Mouse (Mus musculus): ENCODE measurements around the gene Cdca7.

Gene Cdca7

DNA sequence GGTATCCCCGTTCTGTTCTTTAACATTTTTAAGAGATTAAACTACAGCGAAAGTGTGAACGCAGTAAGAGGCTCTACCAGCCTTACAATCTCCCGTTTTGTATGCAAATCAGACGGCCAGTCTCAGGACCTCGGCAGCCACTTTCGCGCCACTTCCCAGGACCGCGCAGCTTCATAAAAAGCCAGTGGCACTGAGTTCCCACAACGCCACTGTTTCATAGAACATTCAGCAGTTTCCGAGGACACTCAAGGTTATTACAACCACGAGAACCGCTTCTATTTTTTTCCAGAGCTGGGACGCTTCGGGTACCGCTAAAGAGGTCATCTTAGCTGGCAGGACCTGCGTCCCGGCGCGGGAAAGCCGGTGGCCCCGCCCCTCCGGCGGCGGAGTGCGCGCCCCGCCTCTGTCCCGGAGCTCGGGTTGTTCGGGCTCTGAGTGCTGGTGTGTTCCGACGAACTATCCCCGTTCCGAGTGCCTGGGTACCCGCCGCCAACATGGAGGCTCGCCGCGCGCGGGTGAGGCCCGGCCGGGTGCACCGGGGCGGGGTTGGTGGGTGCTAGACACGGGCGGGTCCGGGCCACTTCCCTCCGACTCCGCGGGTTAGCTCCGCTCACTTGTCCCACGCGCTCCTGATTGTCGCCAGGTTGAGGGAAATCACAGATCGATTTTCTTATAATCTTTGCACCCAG, at the start of gene Cdca7:
Cdca7 (plus strand) TSS at position 363 of the 689 bp plus-strand sequence.
- ATAC-seq (ENCODE audit: insufficient number of reproducible peaks, low FRiP score, low TSS enrichment): peak; percentile 66

DNA sequence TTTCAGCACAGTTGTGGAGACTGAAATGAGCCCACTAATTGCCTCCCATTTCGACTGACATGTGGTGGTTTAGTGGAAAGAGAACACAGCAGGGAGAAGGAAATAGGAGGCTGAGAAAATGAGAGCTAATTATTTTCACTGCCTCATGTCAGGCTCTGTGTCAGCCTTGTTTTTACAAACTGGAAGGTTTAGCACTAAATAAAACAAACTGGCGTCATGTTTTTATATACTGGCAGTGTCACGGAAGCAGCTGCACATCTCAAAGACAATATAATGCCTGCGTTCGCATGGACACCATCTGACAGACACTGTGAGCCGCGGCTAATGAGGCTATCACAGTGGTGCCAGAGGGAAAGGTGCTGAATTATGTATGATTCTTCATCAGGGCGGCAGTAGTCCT, 49.2 kb upstream of the Cdca7 start:
- no peak for ATAC-seq (ENCODE audit: insufficient number of reproducible peaks, low FRiP score, low TSS enrichment)

DNA sequence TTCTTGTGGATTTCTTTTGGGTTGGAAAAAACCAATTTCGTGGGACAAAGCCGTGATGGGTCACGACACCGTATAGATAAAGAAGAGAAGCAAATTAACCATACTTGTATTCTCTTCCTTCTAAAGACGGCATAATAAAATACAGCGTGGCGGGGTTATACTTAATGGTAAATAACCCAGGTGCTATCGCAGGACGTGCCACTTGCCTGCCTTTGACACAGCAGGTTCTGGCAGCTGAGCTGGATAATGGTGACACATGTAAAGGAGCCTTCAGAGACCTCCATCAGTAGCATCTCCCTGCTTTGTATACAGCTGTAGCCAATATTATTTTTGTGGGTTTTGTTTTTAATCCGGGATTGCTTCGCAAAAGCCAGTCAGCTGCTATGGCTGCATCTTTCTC, 48.7 kb upstream of the Cdca7 start:
- ATAC-seq (ENCODE audit: insufficient number of reproducible peaks, low FRiP score, low TSS enrichment): no peak

DNA sequence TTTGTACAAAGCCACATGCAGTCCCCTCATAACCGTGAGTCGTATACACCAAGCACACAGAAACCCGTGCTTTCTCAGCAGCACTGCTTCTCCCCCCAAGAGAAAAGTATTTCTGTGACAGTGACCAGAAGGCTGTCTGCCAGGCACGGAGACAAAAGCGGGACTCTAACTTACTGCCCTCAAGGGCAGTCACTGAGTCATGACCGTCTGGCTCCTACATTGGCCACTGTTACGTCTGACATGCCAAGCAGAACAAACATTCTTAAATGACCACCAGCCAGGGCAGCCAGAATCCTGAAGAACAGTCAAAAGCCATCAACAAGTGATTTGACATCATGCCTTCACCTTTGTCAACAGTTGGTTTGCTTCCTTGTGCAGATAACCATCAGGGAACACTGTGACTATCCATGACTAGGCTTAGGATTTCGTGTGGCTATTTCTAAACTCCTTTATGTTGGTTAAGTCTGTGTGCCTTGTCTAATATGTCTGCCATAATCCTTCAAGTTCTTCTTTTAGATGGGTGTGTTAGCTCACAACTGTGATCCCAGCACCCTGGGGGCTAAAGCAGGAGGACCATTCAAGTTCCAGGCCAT, 36.9 kb upstream of the Cdca7 start:
- ATAC-seq (ENCODE audit: insufficient number of reproducible peaks, low FRiP score, low TSS enrichment): no peak

DNA sequence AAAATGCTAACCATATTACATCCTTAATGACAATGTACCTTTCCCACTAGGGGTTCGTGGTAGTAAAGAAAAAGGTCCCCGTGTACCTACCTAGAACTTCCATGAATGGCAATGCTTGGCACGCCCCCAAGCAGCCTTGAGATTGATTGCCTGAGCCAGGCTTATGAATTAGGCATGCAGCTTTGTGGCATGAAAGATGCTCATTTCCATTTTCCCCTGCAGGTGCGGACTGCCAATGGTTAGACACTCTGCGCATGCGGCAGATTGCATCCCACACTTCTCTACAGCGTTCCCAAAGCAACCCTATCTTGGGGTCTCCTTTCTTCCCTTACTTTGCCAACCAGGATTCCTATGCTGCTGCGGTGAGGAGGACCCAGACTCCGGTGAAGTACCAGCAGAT, 34.9 kb upstream of the Cdca7 start:
- no peak for ATAC-seq (ENCODE audit: insufficient number of reproducible peaks, low FRiP score, low TSS enrichment)

DNA sequence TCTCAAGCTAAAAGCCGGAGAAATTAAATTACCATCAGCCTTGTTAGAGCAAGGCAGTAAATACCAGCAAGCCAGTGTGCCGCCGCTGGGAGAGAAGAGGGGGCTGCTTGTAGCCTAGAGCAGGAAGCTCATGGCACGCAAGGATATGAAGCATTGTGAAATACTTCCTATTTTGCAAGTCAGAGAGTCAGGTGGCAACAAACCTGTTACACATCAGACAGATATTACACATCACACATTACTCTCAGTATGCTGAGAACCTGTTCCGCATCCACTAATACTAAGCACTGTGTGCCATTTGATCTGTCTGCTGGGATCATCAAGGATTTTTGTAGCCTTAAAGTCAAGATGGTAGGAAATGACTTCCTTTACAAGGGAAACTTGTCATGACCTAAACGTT, 33.1 kb upstream of the Cdca7 start:
- ATAC-seq (ENCODE audit: insufficient number of reproducible peaks, low FRiP score, low TSS enrichment): no peak

DNA sequence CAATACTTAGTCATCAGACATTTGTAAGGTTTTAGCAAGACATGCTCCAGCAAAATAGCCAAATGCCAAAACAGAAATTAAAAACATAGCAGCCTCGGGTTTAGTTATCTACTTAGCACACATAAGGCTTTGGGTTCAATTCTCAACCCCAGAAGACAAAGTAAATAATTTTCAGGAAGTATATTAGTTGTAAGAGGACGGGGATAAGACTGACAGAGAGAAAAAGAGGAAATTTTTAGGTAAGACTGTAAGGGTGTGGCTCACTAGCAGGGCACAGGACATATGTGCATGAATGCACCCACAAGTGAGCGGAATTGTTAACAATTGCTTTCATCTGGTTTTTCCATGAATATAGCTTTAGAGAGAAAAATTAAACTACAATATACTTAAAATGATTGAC, 32.0 kb upstream of the Cdca7 start:
- no peak for ATAC-seq (ENCODE audit: insufficient number of reproducible peaks, low FRiP score, low TSS enrichment)

DNA sequence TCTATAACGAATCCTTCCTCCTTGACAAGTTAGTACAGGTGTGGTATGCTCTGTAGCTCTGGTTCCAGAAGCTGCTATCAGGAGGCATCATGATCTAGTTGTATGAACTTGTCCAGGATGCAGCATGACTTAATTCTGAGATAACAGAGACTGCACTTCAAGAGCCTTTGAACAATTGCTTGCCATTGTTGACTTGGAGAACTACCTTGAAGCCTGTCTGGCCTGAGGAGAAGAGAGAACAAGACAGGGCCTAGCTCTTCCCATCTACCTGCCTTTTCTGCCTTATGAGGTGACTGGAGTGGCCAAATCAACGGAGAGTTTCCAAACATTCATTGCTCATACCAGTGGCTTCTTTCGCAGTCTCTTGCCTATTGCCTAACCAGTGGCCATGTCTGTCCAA, 29.9 kb upstream of the Cdca7 start:
- no peak for ATAC-seq (ENCODE audit: insufficient number of reproducible peaks, low FRiP score, low TSS enrichment)

DNA sequence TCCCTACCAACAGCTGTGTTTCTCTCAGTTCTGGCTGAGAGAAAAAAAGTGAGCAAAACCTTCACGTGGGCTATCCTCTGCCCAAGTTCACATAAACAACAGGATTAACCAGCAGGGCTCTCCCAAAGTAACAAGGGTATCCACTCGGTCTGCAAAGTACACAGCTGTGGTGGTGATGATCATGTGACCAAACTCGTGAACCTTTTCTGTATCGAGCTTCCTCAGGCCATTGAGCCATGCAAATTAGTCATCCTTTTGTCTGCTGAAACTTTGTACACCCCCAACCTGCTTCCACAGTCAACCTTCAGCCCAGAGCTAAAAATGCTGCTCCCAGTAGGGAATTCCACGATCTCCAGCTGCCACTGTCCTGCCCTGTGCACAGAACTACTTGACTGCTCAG, 29.3 kb upstream of the Cdca7 start:
- no peak for ATAC-seq (ENCODE audit: insufficient number of reproducible peaks, low FRiP score, low TSS enrichment)

DNA sequence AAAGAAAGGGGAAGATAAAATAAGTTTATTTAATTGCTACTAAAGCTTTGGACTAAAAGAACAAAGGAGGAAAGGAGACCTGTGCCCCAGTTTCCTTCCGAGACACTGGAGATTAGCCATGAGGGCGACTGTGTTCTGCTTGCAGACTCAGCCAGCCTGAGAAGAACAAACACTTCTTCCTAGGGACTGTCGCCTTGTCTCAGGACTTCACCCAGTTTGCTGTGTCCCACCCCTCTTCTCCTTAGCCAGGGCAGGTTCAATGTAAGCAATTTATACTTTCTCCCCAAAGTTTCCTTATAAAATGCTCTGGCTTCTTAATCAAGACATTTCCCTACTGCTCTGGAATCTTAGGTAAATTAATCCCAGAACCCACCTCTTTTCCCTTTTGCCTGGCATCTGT, 22.4 kb upstream of the Cdca7 start:
- no peak for ATAC-seq (ENCODE audit: insufficient number of reproducible peaks, low FRiP score, low TSS enrichment)

DNA sequence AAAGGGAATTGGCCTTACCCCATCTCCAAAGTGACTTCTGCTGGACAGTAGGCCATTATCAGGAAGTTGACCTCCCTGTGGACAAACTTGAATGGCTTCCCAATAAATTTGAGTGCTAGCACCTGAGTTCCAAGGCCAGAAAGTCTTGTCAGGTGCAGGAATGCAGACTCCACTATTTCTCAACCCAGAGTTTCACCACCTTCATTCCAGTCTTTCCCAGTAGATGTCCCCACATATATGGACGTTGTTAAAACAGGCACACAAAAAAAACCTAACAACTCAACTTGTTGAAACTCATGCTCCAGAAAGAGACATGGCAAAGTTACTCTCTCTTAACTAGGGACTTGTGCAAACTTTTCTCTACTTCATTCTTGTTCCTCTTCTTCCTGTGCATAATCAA, 19.8 kb upstream of the Cdca7 start:
- no peak for ATAC-seq (ENCODE audit: insufficient number of reproducible peaks, low FRiP score, low TSS enrichment)

DNA sequence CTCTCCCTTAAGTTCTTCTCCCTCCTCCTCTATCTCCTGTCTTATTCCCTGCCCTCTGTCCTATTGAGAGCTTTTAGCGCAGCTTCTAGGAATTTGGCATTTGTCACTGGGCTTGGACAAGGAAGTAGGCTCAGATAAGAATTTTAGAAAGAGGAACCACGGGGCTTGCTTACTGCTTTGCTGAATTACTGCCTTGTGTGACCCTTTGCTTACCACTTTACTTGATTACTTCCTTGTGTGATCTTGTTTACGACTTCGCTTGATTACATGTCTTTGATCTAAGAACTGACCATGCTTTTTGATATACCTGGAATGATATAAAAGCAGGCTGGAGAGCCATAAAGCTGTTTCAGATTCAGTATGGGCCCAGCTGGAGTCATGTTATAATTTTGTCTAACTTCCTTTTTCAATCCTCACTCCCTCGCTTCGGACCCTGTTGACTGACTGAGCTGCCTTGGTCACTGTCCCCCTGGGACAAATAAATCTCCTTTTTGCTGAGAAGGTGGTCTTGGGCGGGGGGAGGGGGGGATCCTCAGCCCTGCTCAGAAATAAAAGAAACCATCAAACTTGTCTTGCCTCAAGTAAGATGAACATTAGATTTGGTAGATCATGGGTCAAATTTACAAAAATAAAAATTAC, 11.5 kb upstream of the Cdca7 start:
- ATAC-seq (ENCODE audit: insufficient number of reproducible peaks, low FRiP score, low TSS enrichment): no peak

DNA sequence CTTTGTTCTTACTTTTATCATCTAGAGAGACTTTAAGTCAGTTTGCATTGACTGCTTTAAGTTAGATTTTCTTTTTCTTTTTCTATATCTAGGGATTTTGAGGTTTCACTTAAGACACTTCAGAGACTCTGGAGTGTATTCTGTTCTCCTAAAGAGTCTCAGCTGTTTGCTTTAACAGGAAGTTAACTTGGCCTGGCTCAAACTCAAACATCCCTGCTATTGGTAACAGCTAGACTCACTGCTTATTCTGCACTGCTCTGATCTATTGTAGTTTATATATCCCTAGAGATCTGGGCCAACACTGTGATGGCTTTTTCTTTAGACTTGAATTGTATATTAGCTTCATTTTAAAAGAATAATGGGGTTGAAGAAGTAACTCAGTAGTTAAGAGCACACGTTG, 8.4 kb upstream of the Cdca7 start:
- no peak for ATAC-seq (ENCODE audit: insufficient number of reproducible peaks, low FRiP score, low TSS enrichment)

DNA sequence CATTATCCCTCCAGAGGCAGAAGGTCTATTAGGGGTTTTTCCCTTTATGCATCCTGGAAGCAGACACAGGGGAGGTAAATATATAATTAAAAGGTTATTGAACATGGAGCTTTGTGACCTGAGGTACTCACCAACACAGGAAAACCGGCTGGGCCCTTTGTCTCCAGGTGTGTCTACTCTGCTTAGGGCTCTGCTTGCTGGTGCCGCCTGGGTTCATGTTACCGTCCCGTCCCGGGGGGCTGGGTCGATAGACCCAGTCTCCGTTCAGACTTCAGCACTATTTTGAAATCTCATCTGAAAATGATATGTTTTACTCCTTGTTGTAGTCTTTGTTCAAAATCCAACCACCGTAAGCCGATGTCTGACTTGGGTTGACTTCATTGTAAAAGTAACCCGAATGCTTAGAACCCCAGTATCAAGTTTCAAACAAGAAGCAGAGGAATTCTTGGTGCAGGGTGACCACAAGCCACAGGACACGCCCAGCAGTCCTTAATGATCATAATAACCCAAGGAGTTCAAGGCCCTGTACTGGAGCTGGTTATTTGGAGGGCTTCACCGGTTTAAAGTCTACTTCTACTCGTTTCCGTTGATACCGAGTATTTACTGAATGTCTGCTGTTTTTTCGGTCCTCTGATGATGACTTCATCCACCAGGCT, 4.4 kb upstream of the Cdca7 start:
- ATAC-seq (ENCODE audit: insufficient number of reproducible peaks, low FRiP score, low TSS enrichment): no peak

DNA sequence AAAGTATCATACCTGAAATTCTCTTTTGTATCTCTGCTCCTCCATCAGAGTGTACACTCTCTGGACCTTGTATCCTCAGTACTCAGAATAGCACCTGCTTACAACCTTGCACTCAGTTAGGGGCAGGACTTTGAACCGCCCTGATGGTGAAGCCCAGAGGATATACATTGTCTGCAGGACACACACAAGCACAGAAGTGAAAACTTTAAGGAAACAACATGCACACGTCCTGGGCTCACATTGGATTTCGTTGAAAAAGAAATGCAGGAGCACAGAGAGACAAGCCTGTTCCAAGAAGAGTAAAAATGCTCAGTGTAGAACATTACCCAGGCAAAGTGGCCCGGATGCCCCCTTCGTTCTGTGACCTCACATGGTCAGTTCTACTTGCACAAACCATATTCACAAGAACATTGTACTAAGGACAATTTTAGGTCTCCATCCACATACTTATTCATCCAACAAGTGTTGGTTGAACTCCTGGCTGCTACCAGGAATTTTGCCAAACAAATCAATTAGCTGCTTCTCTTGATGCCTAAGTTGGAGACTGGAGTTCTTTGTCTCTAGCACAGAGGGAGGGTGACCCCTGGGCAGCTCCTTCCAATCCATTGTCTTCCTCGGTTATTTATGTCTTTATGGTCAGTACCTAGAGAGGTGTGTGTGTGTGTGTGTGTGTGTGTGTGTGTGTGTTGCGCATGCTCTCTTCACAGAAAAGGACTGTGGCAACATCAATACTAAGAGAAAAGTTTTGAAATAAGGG, 1.2 kb upstream of the Cdca7 start:
- ATAC-seq (ENCODE audit: insufficient number of reproducible peaks, low FRiP score, low TSS enrichment): no peak

DNA sequence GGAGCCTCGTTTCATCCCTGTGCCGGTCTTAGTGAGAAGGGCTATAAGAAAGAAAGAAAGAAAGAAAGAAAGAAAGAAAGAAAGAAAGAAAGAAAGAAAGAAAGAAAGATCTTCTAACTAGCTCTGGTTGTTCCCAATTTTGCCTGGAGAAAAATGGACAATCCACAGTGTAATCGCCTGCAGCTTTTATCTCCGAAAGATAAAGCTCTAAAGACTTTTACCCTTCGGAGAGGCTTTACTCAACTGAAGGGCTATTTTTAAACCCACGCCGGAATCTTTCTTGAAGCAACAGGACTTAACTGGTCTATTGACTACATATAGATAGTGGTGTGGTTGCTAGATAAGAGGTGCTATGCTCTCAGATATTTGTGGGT, 549 bp upstream of the Cdca7 start:
- ATAC-seq (ENCODE audit: insufficient number of reproducible peaks, low FRiP score, low TSS enrichment): no peak

DNA sequence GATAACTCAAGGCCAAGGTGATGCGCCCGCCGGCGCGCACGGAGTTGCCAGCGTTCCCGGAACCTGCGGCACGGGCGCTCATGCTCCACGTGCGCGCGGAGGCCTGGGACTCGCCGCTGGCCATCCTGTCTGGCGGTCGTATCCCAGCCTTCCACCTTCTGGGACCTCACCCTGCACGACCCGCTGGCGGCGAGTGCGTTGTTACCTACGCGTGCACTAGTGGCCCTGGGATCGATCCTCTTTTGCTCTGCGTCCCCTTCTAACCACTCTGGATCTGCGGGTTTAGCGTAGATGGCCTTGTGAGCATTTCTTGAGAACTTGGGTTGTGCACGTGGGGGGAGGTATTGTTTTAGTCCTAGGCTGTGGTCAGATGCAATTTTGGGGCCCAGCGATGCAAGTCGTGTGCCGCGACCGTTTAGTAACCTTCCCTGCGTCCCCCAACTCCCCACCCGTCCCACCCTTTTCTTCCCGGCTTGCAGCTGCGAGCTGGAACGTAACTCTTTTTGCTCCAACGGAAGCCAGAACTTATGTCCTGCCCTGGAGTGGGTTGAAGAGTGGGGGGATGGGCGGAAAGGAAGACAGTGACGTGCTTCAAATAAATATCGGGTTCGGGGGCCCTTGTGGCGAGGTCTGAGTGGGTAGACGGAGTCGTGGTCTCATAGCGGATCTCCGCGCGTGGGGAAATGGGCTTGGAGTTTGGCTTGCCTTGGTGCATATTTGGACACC, 690 bp downstream of the Cdca7 start:
- peak; percentile 36; the same call in 1 of the 2 replicates for ATAC-seq (ENCODE audit: insufficient number of reproducible peaks, low FRiP score, low TSS enrichment)

DNA sequence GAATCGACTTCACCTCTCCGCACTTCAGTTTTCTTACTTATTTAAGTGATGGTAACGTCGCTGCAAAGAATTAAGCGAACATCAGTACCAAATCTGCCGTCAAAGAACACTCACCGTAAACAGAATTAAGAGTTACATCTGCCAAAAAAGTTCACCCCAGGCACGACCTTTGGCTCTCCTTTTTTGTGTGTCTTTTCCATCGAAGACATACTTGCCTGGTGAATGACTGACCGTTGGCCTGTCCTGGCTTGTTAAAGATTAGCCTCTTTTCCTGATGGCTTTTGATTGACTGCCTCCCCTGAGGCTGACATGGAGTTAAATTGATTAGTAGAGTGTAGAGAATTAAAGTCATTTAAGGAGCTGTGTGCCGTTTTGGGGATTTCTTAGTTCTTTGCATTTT, 1.3 kb downstream of the Cdca7 start:
- no peak for ATAC-seq (ENCODE audit: insufficient number of reproducible peaks, low FRiP score, low TSS enrichment)

DNA sequence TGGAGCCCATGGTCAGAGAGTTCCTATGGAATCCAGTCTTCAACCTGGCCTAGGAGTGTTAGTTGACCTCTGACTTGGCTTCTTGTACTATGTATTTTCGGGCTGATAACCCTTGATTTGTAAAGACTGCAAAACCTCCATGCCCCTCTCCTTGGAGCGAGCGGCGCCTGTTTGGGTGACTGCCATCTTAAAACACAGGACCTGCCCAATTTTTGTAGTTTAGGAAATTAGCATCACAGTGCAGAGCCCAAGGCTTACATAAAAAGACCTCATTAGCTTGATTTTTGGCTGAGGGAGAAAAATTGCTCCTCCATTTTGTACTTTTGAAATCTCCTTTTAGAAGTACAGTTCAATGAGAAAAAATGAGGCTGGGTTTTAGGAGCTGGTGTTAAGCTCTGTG, 2.2 kb downstream of the Cdca7 start:
- ATAC-seq (ENCODE audit: insufficient number of reproducible peaks, low FRiP score, low TSS enrichment): no peak

DNA sequence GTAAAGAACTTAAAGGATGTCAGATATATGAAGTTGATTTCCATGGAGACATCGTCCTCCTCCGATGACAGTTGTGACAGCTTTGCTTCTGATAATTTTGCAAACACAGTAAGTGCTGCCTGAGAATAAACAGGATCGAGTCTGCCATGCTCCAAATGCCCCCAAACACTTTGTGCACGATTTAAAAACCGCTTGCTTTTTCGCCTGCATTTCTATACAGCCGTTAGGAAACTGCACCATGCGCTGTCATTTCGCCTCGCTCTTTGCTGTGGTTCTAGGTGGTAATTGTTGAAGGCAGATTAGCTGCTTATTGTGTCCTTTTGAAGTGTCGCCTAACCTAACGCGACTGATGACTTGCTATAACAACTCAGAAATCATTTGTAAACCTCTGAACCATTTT, 3.0 kb downstream of the Cdca7 start:
- ATAC-seq (ENCODE audit: insufficient number of reproducible peaks, low FRiP score, low TSS enrichment): no peak
